Mouse (Mus musculus) liver, embryonic 11.5 days (tissue): ENCODE data around the gene Nceh1. TPM values are rescaled to one million over a fixed set of nuclear protein-coding genes. Genes with fewer than 3 reads are reported as not detected.
A peak's percentile ranks its signal among the peaks of the same experiment; 100 is the strongest.

ENCODE experiments used
- ATAC-seq: fragments of 200-750 bp; cut with Nextera tagmentation; replicated peaks from 2 replicates; pipeline ENCODE4 v1.8.0; 2017; ENCODE audit warnings: moderate number of reproducible peaks, mild to moderate bottlenecking, moderate TSS enrichment, moderate library complexity; ENCODE audit not compliant: low FRiP score
- DNase-seq: peaks from one replicate; pipeline ENCODE4 v3.0.0-alpha.2; 2017; ENCODE audit warnings: low spot score
- H3K27ac ChIP-seq: fragments of 300-500 bp; sonication (generic); 2 replicates; pipeline ENCODE4 v1.5.1; 2014; ENCODE audit warnings: mild to moderate bottlenecking, low read depth, low read length, control low read depth
- H3K27me3 ChIP-seq: fragments of 300-500 bp; sonication (generic); replicated peaks from 2 replicates; pipeline ENCODE4 v1.6.1; 2014; ENCODE audit warnings: low read length, mixed read lengths; ENCODE audit not compliant: control insufficient read depth, insufficient read depth
- H3K36me3 ChIP-seq: fragments of 300-500 bp; sonication (generic); 2 replicates; pipeline ENCODE4 v1.6.1; 2014; ENCODE audit warnings: mild to moderate bottlenecking, low read length, moderate library complexity, mixed read lengths; ENCODE audit not compliant: control insufficient read depth, insufficient read depth
- H3K4me1 ChIP-seq: fragments of 300-500 bp; sonication (generic); replicated peaks from 2 replicates; pipeline ENCODE4 v1.6.1; 2014; ENCODE audit warnings: low read length, mixed read lengths; ENCODE audit not compliant: control insufficient read depth, insufficient read depth
- H3K4me2 ChIP-seq: fragments of 300-500 bp; sonication (generic); 2 replicates; pipeline ENCODE4 v1.6.1; 2014; ENCODE audit warnings: mild to moderate bottlenecking, control low read depth, moderate library complexity
- H3K4me3 ChIP-seq: fragments of 300-500 bp; sonication (generic); 2 replicates; pipeline ENCODE4 v1.5.1; 2014; ENCODE audit warnings: low read depth, low read length, control low read depth
- H3K9ac ChIP-seq: fragments of 300-500 bp; sonication (generic); 2 replicates; pipeline ENCODE4 v1.6.1; 2014; ENCODE audit warnings: low read depth, low read length, control low read depth
- H3K9me3 ChIP-seq: fragments of 300-500 bp; sonication (generic); 2 replicates; pipeline ENCODE4 v1.6.1; 2016; ENCODE audit warnings: low read length, inconsistent platforms, mixed read lengths; ENCODE audit not compliant: control insufficient read depth
- WGBS: fragments of 180-500 bp; shearing (Covaris S2); extraction: QIAGEN DNeasy Blood & Tissue Kit; methylation state at CpG from one replicate; pipeline ENCODE4 v1.1.7; 2014; 5-methylcytosine and 5-hydroxymethylcytosine counted together
- polyA plus RNA-seq: library from polyadenylated mRNA; unstranded; fragments of >200 nt; fragmentation: Nextera tagmentation; extraction: Ambion mirVana; gene quantifications from 2 replicates; pipeline ENCODE4 v1.2.1, GENCODE M21; 2014

Nceh1 gene
- polyA plus RNA-seq, 1 experiment from 2014 or later = 4.2 TPM

GRCm38 (mm10) chr3:27183601-27184175 is 923 bp downstream of the Nceh1 start:
- H3K27me3 ChIP-seq = no peaks in the 10 kb centered on the region
- peak overlapping the region; percentile 99 for H3K4me2 ChIP-seq
- 11% methylated on average over 19 of the region's 19 CpGs for WGBS
- peak overlapping the region; percentile 66 for H3K9ac ChIP-seq
- H3K27ac ChIP-seq = no peak overlapping the region
- H3K4me3 ChIP-seq = peak overlapping the region; percentile 70
- ATAC-seq = no peak
- peak; percentile 49 for DNase-seq
- H3K4me1 ChIP-seq = peaks cover 4% of the 10 kb centered on the region
- H3K36me3 ChIP-seq = no peaks in the 10 kb centered on the region
- no peaks in the 10 kb centered on the region for H3K9me3 ChIP-seq

- Histone ChIP-seq H3K36me3 (no peaks in the 10 kb centered on the region), H3K27me3 (no peaks in the 10 kb centered on the region), H3K4me1 (peaks cover 2% of the 10 kb centered on the region), H3K9ac (no peak overlapping the region), H3K4me2 (no peak overlapping the region), H3K9me3 (no peaks in the 10 kb centered on the region), H3K27ac (no peak overlapping the region), H3K4me3 (no peak overlapping the region)
- WGBS = 79% methylated on average over 1 of the region's 1 CpGs
- DNase-seq (no peak), ATAC-seq (no peak)
Measured at GRCm38 (mm10) chr3:27188386-27188785, 5.6 kb downstream of the Nceh1 start.

- Histone ChIP-seq H3K9me3 (no peaks in the 10 kb centered on the region), H3K27ac (no peak overlapping the region), H3K27me3 (no peaks in the 10 kb centered on the region), H3K4me2 (no peak overlapping the region), H3K9ac (no peak overlapping the region), H3K36me3 (no peaks in the 10 kb centered on the region), H3K4me1 (peaks cover 8% of the 10 kb centered on the region), H3K4me3 (no peak overlapping the region)
- no peak for ATAC-seq
- 79% methylated on average over 14 of the region's 14 CpGs for WGBS
- no peak for DNase-seq
Measured at GRCm38 (mm10) chr3:27189320-27190261, 6.8 kb downstream of the Nceh1 start.

- Histone ChIP-seq H3K4me1 (peaks cover 8% of the 10 kb centered on the region), H3K4me3 (no peak overlapping the region), H3K36me3 (no peaks in the 10 kb centered on the region), H3K9ac (no peak overlapping the region), H3K27me3 (no peaks in the 10 kb centered on the region), H3K9me3 (no peaks in the 10 kb centered on the region), H3K27ac (no peak overlapping the region), H3K4me2 (no peak overlapping the region)
- WGBS = 81% methylated on average over 4 of the region's 4 CpGs
- no peak for DNase-seq
- ATAC-seq = no peak
Measured at GRCm38 (mm10) chr3:27190865-27191264, 8.1 kb downstream of the Nceh1 start.

GRCm38 (mm10) chr3:27191856-27192255 is 9.1 kb downstream of the Nceh1 start:
- Histone ChIP-seq H3K4me2 (no peak overlapping the region), H3K9ac (no peak overlapping the region), H3K4me3 (no peak overlapping the region), H3K27ac (no peak overlapping the region), H3K36me3 (no peaks in the 10 kb centered on the region), H3K4me1 (peaks cover 8% of the 10 kb centered on the region), H3K27me3 (no peaks in the 10 kb centered on the region), H3K9me3 (no peaks in the 10 kb centered on the region)
- WGBS = 80% methylated on average over 6 of the region's 6 CpGs
- no peak for DNase-seq
- ATAC-seq = no peak

GRCm38 (mm10) chr3:27193844-27194317 is 11.1 kb downstream of the Nceh1 start:
- no peak overlapping the region for H3K4me2 ChIP-seq
- 0 out of 2 replicates have a peak overlapping the region, but pooled peaks have one; percentile 21 for H3K27ac ChIP-seq
- H3K27me3 ChIP-seq = no peaks in the 10 kb centered on the region
- H3K4me1 ChIP-seq = peaks cover 8% of the 10 kb centered on the region
- no peaks in the 10 kb centered on the region for H3K9me3 ChIP-seq
- ATAC-seq (peak; percentile 61), DNase-seq (peak; percentile 53)
- H3K9ac ChIP-seq = no peak overlapping the region
- H3K4me3 ChIP-seq = no peak overlapping the region
- 28% methylated on average over 6 of the region's 6 CpGs for whole genome bisulfite sequencing
- H3K36me3 ChIP-seq = no peaks in the 10 kb centered on the region

DNA sequence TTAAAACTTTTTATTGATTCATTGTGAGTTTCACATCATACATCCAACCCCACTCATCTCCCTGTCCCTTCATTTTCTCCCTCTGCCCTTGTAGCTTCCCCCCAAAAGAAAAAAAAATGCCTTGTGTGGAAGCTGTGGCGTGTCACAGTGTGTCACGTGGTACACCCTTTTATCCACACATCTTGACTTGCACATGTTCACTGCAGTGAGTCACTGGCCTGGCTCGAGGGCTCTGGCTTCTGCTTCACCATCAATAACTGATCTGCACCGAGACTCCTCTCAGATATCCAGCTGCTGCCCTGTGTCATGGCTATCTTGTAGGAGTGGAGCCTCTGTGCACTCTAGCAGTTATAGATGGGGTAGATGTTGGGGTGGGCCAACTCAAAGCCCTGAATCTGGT is 12.4 kb downstream of the Nceh1 start:
- H3K4me2 ChIP-seq = no peak overlapping the region
- H3K9me3 ChIP-seq = no peaks in the 10 kb centered on the region
- DNase-seq (no peak), ATAC-seq (no peak; the same call in 1 of the 2 replicates)
- H3K27ac ChIP-seq = no peak overlapping the region
- WGBS = 55% methylated on average over 4 of the region's 4 CpGs
- no peaks in the 10 kb centered on the region for H3K36me3 ChIP-seq
- H3K9ac ChIP-seq = no peak overlapping the region
- H3K4me1 ChIP-seq = peaks cover 8% of the 10 kb centered on the region
- H3K27me3 ChIP-seq = no peaks in the 10 kb centered on the region
- no peak overlapping the region for H3K4me3 ChIP-seq

- H3K4me3 ChIP-seq = no peak overlapping the region
- WGBS = 89% methylated on average over 8 of the region's 8 CpGs
- no peak overlapping the region for H3K27ac ChIP-seq
- no peak overlapping the region for H3K4me2 ChIP-seq
- no peaks in the 10 kb centered on the region for H3K36me3 ChIP-seq
- H3K27me3 ChIP-seq = no peaks in the 10 kb centered on the region
- DNase-seq (no peak), ATAC-seq (no peak)
- H3K4me1 ChIP-seq = peaks cover 8% of the 10 kb centered on the region
- H3K9ac ChIP-seq = no peak overlapping the region
- no peaks in the 10 kb centered on the region for H3K9me3 ChIP-seq
Measured at GRCm38 (mm10) chr3:27195573-27196227, 12.9 kb downstream of the Nceh1 start.
